Mouse (Mus musculus): ENCODE results near the gene Cyp46a1. TPM values are rescaled to one million over a fixed set of nuclear protein-coding genes. Genes with fewer than 3 reads are reported as not detected.

The Cyp46a1 gene
- total and polyA plus RNA-seq, 3 experiments: not detected

DNA sequence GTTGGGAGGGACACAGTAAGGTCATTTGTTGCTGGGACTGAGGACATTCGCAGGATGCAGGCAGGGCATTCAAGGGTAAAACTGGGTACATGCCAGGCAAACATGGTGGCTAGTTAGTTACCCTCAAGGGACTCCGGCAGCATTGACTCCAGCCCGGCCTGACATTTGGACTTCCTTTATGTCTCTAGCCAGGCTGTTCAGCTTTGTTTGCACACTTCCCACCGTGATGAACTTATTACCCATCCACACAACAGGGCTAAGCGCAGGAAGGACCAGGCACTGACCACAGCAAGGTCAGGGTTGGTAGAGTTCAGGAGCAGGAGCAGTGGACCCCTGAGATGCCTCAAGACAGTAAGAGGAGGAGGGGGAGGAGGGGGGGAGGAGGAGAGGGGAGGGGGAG, 34.7 kb downstream of the Cyp46a1 start:
- Histone ChIP-seq H3K9ac (ENCODE audit: insufficient read depth, low read depth) (no peak overlapping the region), H3K4me1 (ENCODE audit: control insufficient read depth in 1 of 2, insufficient read depth in 2 of 2) (no peaks in the 10 kb centered on the region), H3K4me2 (ENCODE audit: insufficient read depth, low read depth, poor library complexity, severe bottlenecking) (no peak overlapping the region), H3K9me3 (replicated peaks; ENCODE audit: low read length) (peaks cover 6% of the 10 kb centered on the region), H3K36me3 (replicated peaks in 1 of 2; ENCODE audit: control insufficient read depth in 1 of 2, insufficient read depth in 1 of 2, low read length in 1 of 2) (no peaks in the 10 kb centered on the region), H3K27ac (ENCODE audit: insufficient read depth, low read depth) (no peak overlapping the region), H3K4me3 (replicated peaks in 1 of 3; ENCODE audit: low read depth in 2 of 3, low read length in 2 of 3, poor library complexity in 1 of 3) (no peak overlapping the region), H3K27me3 (replicated peaks) (peaks cover 88% of the 10 kb centered on the region), H3K79me2 (replicated peaks; ENCODE audit: control insufficient read depth, extremely low read depth, insufficient read depth, poor library complexity, severe bottlenecking) (no peaks in the 10 kb centered on the region)
- no peak for DNase-seq (ENCODE audit: extremely low read depth)
- in situ Hi-C loops (cut with MboI; ENCODE audit: low pct_ligation_motif_present, low pct_unique_long_range_greater_than_20kb, low sequenced_read_pairs): loop anchor here (10.0 kb wide), 1 partner anchor 126 kb away; no protein-coding TSS in a partner anchor
- dilution Hi-C loops (cut with MboI; ENCODE audit: extremely low pct_ligation_motif_present, extremely low pct_unique_long_range_greater_than_20kb, low sequenced_read_pairs): no loop called here
- no peak for TF ChIP-seq ZC3H11A (IDR thresholded peaks at IDR 0.05; ENCODE audit: low read depth, low read length)
- TF ChIP-seq MYC (IDR thresholded peaks at IDR 0.05; ENCODE audit: low read depth, low read length): no peak
- TF ChIP-seq ZNF384 (IDR thresholded peaks at IDR 0.05; ENCODE audit: low read depth, low read length): no peak
- no peak for TF ChIP-seq EP300 (IDR thresholded peaks at IDR 0.05; ENCODE audit: low read length)
- TF ChIP-seq MEF2A (IDR thresholded peaks at IDR 0.05; ENCODE audit: borderline replicate concordance, low read depth, low read length): no peak
- no peak for TF ChIP-seq E2F4 (IDR thresholded peaks at IDR 0.05; ENCODE audit: insufficient replicate concordance, low read depth, low read length)

DNA sequence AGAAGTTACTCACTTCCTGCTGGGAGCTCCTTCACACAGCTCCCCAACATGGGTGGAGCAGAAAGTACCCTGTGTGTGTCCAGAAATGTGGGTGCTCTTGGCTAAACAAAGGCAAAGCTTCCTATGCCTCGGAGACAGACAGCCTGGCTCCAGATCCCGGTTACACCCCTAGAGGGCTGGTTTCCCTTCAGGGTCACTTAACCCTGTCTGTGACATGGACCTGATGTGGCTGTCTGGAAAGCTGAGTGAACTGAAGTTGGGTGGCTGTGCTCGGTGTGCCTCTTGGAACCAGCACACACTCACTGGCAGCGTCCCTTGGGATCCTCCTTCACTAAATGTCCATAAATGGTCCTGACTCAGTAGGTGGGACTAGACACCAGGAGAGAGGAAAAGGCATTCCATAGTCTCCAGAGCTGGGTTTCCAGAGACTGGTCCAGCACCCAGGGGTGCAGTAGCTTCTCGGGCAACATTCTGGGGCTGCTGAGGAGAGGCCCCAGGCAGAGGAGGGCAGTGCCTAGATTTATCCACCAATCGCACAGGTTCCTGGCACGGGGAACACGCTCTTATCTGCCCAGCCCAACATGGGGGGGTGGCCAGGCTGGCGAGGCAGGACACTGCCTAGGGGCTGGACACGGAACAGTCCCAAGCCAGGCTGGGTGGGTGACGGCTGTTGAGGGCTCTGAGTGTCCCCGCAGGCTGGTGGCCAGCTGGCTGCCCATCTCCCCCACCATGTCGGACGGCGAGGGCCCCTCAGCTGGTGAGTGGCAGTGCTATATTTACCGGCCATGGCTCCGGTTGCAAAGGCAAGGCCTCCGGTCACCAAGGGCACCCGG, 36.6 kb downstream of the Cyp46a1 start, which contains the start of gene Eml1:
Gene Eml1 (plus strand): TSS at position 362 of the 833 bp plus-strand sequence.
- no peaks in the 10 kb centered on the region for H3K36me3 ChIP-seq (replicated peaks in 1 of 2; ENCODE audit: control insufficient read depth in 1 of 2, insufficient read depth in 1 of 2, low read length in 1 of 2)
- H3K9ac ChIP-seq (ENCODE audit: insufficient read depth, low read depth): no peak within 1 kb of the TSS
- H3K27me3 ChIP-seq (replicated peaks): peaks cover 93% of the 10 kb centered on the region
- no peak within 1 kb of the TSS for H3K4me2 ChIP-seq (ENCODE audit: insufficient read depth, low read depth, poor library complexity, severe bottlenecking)
- no peak within 1 kb of the TSS for H3K4me3 ChIP-seq (replicated peaks in 1 of 3; ENCODE audit: low read depth in 2 of 3, low read length in 2 of 3, poor library complexity in 1 of 3)
- no peak for DNase-seq (ENCODE audit: extremely low read depth)
- no peaks in the 10 kb centered on the region for H3K79me2 ChIP-seq (replicated peaks; ENCODE audit: control insufficient read depth, extremely low read depth, insufficient read depth, poor library complexity, severe bottlenecking)
- no peaks in the 10 kb centered on the region for H3K4me1 ChIP-seq (ENCODE audit: control insufficient read depth in 1 of 2, insufficient read depth in 2 of 2)
- H3K27ac ChIP-seq (ENCODE audit: insufficient read depth, low read depth): no peak within 1 kb of the TSS
- TF ChIP-seq SMC3 (IDR thresholded peaks at IDR 0.05; ENCODE audit: low read depth, low read length): no peak
- no peak for TF ChIP-seq NRF1 (IDR thresholded peaks at IDR 0.05; ENCODE audit: low read depth, low read length)
- no peak for TF ChIP-seq MAFK (IDR thresholded peaks at IDR 0.05; ENCODE audit: insufficient replicate concordance, low read length)
- no peak for TF ChIP-seq MEF2A (IDR thresholded peaks at IDR 0.05; ENCODE audit: borderline replicate concordance, low read depth, low read length)
- no peak for TF ChIP-seq JUND (conservative IDR thresholded peaks at IDR 0.05; ENCODE audit: low read depth, low read length)
- TF ChIP-seq GABPA (IDR thresholded peaks at IDR 0.05; ENCODE audit: insufficient replicate concordance, low read depth, low read length): no peak
- no peak for TF ChIP-seq MYC (IDR thresholded peaks at IDR 0.05; ENCODE audit: low read depth, low read length)
- TF ChIP-seq MAX (IDR thresholded peaks at IDR 0.05; ENCODE audit: low read length): no peak
- no peak for TF ChIP-seq ZKSCAN1 (IDR thresholded peaks at IDR 0.05; ENCODE audit: borderline replicate concordance, low read depth, low read length)
- TF ChIP-seq TBP (conservative IDR thresholded peaks at IDR 0.05; ENCODE audit: low read depth, low read length): no peak
- TF ChIP-seq IRF4 (IDR thresholded peaks at IDR 0.05; ENCODE audit: low read depth, low read length): no peak
- TF ChIP-seq NELFE (IDR thresholded peaks at IDR 0.05; ENCODE audit: low read depth, low read length): no peak
- TF ChIP-seq EP300 (IDR thresholded peaks at IDR 0.05; ENCODE audit: low read length): no peak
- TF ChIP-seq MAZ (IDR thresholded peaks at IDR 0.05; ENCODE audit: low read depth, low read length): no peak
- no peak for TF ChIP-seq POLR2AphosphoS2 (IDR thresholded peaks at IDR 0.05; ENCODE audit: low read depth, low read length)
- no peak for TF ChIP-seq KAT2A (IDR thresholded peaks at IDR 0.05; ENCODE audit: insufficient replicate concordance, low read length)
- no peak for TF ChIP-seq PAX5 (IDR thresholded peaks at IDR 0.05; ENCODE audit: low read length)
- no peak for TF ChIP-seq SIN3A (IDR thresholded peaks at IDR 0.05; ENCODE audit: low read length)
- no peak for TF ChIP-seq USF2 (conservative IDR thresholded peaks at IDR 0.05; ENCODE audit: low read depth, low read length)
- dilution Hi-C loops (cut with MboI; ENCODE audit: extremely low pct_ligation_motif_present, extremely low pct_unique_long_range_greater_than_20kb, low sequenced_read_pairs): no loop called here
- in situ Hi-C loops (cut with MboI; ENCODE audit: low pct_ligation_motif_present, low pct_unique_long_range_greater_than_20kb, low sequenced_read_pairs): no loop called here
- peaks cover 6% of the 10 kb centered on the region for H3K9me3 ChIP-seq (replicated peaks; ENCODE audit: low read length)
